Mouse (Mus musculus) cerebellum, adult 2 months (tissue): ENCODE results near the gene Serpine3. TPM values are rescaled to one million over a fixed set of nuclear protein-coding genes. Genes with fewer than 3 reads are reported as not detected.

Experiments used
- DNase-seq, 2 experiments: peaks; one replicate each; pipeline ENCODE4 v3.0.0; 2021
- H3K27ac ChIP-seq: fragments of 200-500 bp; 2 replicates; pipeline ENCODE4 v1.5.1; 2012; ENCODE audit warnings: low read length, control low read depth, inconsistent platforms; ENCODE audit not compliant: insufficient read depth
- H3K27me3 ChIP-seq: fragments of 200-500 bp; 2 replicates; pipeline ENCODE4 v1.6.1; 2012; ENCODE audit warnings: inconsistent platforms, mild to moderate bottlenecking, low read length, moderate library complexity; ENCODE audit not compliant: control insufficient read depth, insufficient read depth
- H3K4me1 ChIP-seq: fragments of 200-500 bp; 2 replicates; pipeline ENCODE4 v1.6.1; 2011; ENCODE audit warnings: low read length; ENCODE audit not compliant: control insufficient read depth, insufficient read depth
- H3K4me3 ChIP-seq: fragments of 200-500 bp; replicated peaks from 2 replicates; pipeline ENCODE3; 2011; ENCODE audit warnings: mild to moderate bottlenecking, low read depth, low read length, control low read depth; ENCODE audit not compliant: insufficient read depth
- CTCF ChIP-seq: fragments of 200-500 bp; IDR thresholded peaks from 2 replicates; pipeline ENCODE4 v1.5.1; 2011; ENCODE audit warnings: low read depth, mild to moderate bottlenecking, control low read depth, low read length, moderate library complexity, borderline replicate concordance; ENCODE audit not compliant: insufficient read depth
- POLR2A ChIP-seq: fragments of 200-500 bp; IDR thresholded peaks from 2 replicates; pipeline ENCODE4 v1.6.1; 2011; ENCODE audit warnings: low read length, control low read depth, borderline replicate concordance; ENCODE audit not compliant: insufficient read depth
- WGBS: fragments of 180-500 bp; shearing (Covaris S2); methylation state at CpG from one replicate; pipeline ENCODE4 v1.1.7; 2018; 5-methylcytosine and 5-hydroxymethylcytosine counted together
- polyA plus RNA-seq: library from polyadenylated mRNA; depleted of rRNA; stranded (reverse); fragments of >200 nt; gene quantifications from 2 replicates; pipeline ENCODE4 v1.2.3, GENCODE M21; 2012

Gene Serpine3
- polyA plus RNA-seq, 1 experiment = not detected

GRCm38 (mm10) chr14:62648405-62648804 lies 15.1 kb upstream of the Serpine3 start:
- 86% methylated on average over 6 of the region's 6 CpGs for WGBS
- TF ChIP-seq CTCF = no peak
- TF ChIP-seq POLR2A = no peak
- Histone ChIP-seq H3K27ac (no peak overlapping the region), H3K4me3 (no peak overlapping the region), H3K27me3 (no peaks in the 10 kb centered on the region), H3K4me1 (no peaks in the 10 kb centered on the region)
- no peak for DNase-seq

- WGBS = 57% methylated on average over 3 of the region's 3 CpGs
- no peak overlapping the region for H3K4me3 ChIP-seq
- no peak overlapping the region for H3K27ac ChIP-seq
- no peak for DNase-seq
- TF ChIP-seq CTCF (no peak), POLR2A (no peak)
- no peaks in the 10 kb centered on the region for H3K27me3 ChIP-seq
- H3K4me1 ChIP-seq = no peaks in the 10 kb centered on the region
Measured at GRCm38 (mm10) chr14:62650376-62650775, 13.1 kb upstream of the Serpine3 start.

GRCm38 (mm10) chr14:62651771-62652170 lies 11.7 kb upstream of the Serpine3 start:
- H3K4me1 ChIP-seq = no peaks in the 10 kb centered on the region
- TF ChIP-seq POLR2A = no peak
- no peak for TF ChIP-seq CTCF
- WGBS = 98% methylated on average over 3 of the region's 3 CpGs

GRCm38 (mm10) chr14:62655996-62656395 lies 7.5 kb upstream of the Serpine3 start:
- TF ChIP-seq CTCF = no peak
- no peak for TF ChIP-seq POLR2A
- no peak overlapping the region for H3K27ac ChIP-seq
- H3K27me3 ChIP-seq = no peaks in the 10 kb centered on the region
- no peak for DNase-seq
- WGBS = 83% methylated on average over 7 of the region's 7 CpGs
- no peak overlapping the region for H3K4me3 ChIP-seq
- H3K4me1 ChIP-seq = no peaks in the 10 kb centered on the region

More at GRCm38 (mm10) chr14:62651771-62652170, 11.7 kb upstream of the Serpine3 start:
- Histone ChIP-seq H3K27me3 (no peaks in the 10 kb centered on the region), H3K27ac (no peak overlapping the region), H3K4me3 (no peak overlapping the region)
- DNase-seq = no peak

- Histone ChIP-seq H3K4me3 (no peak overlapping the region), H3K27me3 (no peaks in the 10 kb centered on the region), H3K4me1 (no peaks in the 10 kb centered on the region), H3K27ac (no peak overlapping the region)
- TF ChIP-seq CTCF = no peak
- TF ChIP-seq POLR2A = no peak
- no peak for DNase-seq
- WGBS = 75% methylated on average over 3 of the region's 3 CpGs
Measured at GRCm38 (mm10) chr14:62657469-62657868, 6.0 kb upstream of the Serpine3 start.

GRCm38 (mm10) chr14:62662381-62662780 lies 1.1 kb upstream of the Serpine3 start:
- TF ChIP-seq CTCF = no peak
- no peak for TF ChIP-seq POLR2A
- Histone ChIP-seq H3K27ac (no peak overlapping the region), H3K4me3 (no peak overlapping the region), H3K4me1 (no peaks in the 10 kb centered on the region), H3K27me3 (no peaks in the 10 kb centered on the region)
- DNase-seq = no peak
- 89% methylated on average over 6 of the region's 6 CpGs for WGBS

- TF ChIP-seq POLR2A (no peak), CTCF (no peak)
- Histone ChIP-seq H3K27me3 (no peaks in the 10 kb centered on the region), H3K4me3 (no peak overlapping the region), H3K27ac (no peak overlapping the region), H3K4me1 (no peaks in the 10 kb centered on the region)
- 51% methylated on average over 9 of the region's 9 CpGs for WGBS
- DNase-seq = no peak
Measured at GRCm38 (mm10) chr14:62664976-62665673, 1.7 kb downstream of the Serpine3 start.

GRCm38 (mm10) chr14:62673646-62674045 lies 10.2 kb downstream of the Serpine3 start:
- no peak for TF ChIP-seq POLR2A
- no peak for TF ChIP-seq CTCF
- no peak overlapping the region for H3K4me3 ChIP-seq
- H3K27ac ChIP-seq = no peak overlapping the region
- DNase-seq = no peak
- no peaks in the 10 kb centered on the region for H3K4me1 ChIP-seq
- 72% methylated on average over 3 of the region's 3 CpGs for WGBS
- no peaks in the 10 kb centered on the region for H3K27me3 ChIP-seq
